In genomic region chr15:101246231-101247154, GRCm38 (mm10) we compare ENCODE assay signal across 8 mouse cellular contexts. TPM values are rescaled to one million over a fixed set of nuclear protein-coding genes. Genes with fewer than 3 reads are reported as not detected.
A peak's percentile ranks its signal among the peaks of the same experiment; 100 is the strongest.
DNase-seq lines count a peak whose midpoint lies in the region; ATAC-seq lines count a peak whose summit lies in the region.

No protein-coding gene starts in this region.

- no peaks in the 10 kb centered on the region for H3K27me3 ChIP-seq in forebrain, embryonic 11.5 days (ENCODE audit: control insufficient read depth, insufficient read depth, low read length)
- no peaks in the 10 kb centered on the region for H3K27me3 ChIP-seq in heart, embryonic 16.5 days (ENCODE audit: control insufficient read depth, insufficient read depth, low read length)
- H3K27me3 ChIP-seq in liver, embryonic 15.5 days, result peaks cover 5% of the 10 kb centered on the region; the same call in 1 of the 2 replicates
- no peaks in the 10 kb centered on the region for H3K27me3 ChIP-seq in neural tube, embryonic 12.5 days (replicated peaks)

- peak; percentile 92 for DNase-seq in CD8-positive naive resting alpha-beta T cell, adult 2 months (ENCODE audit: low read depth in 2 of 2, low spot score in 2 of 2)
- peak; percentile 92 for DNase-seq in c-Kit-positive CD71-positive TER-119-negative erythroid progenitor cells, embryonic 14.5 days (ENCODE audit: low read depth)
- peak; percentile 97 for DNase-seq in forebrain, embryonic 11.5 days (ENCODE audit: low spot score)
- DNase-seq in kidney, postnatal 36 days, result peak; percentile 97 to 99
- peak; percentile 97 for DNase-seq in telencephalon, adult 2 months (ENCODE audit: low read depth, low spot score)

- H3K36me3 ChIP-seq in forebrain, embryonic 11.5 days (ENCODE audit: control insufficient read depth, insufficient read depth, low read length), result no peaks in the 10 kb centered on the region
- H3K36me3 ChIP-seq in heart, embryonic 16.5 days (ENCODE audit: control insufficient read depth, insufficient read depth), result no peaks in the 10 kb centered on the region
- no peaks in the 10 kb centered on the region for H3K36me3 ChIP-seq in liver, embryonic 15.5 days (replicated peaks)
- H3K36me3 ChIP-seq in neural tube, embryonic 12.5 days, result no peaks in the 10 kb centered on the region

- peak overlapping the region; percentile 52 for H3K9ac ChIP-seq in forebrain, embryonic 11.5 days (ENCODE audit: low read length)
- peak overlapping the region; percentile 75 for H3K9ac ChIP-seq in heart, embryonic 16.5 days (ENCODE audit: low read length)
- H3K9ac ChIP-seq in liver, embryonic 15.5 days, result peak overlapping the region; percentile 37; the same call in 1 of the 2 replicates
- peak overlapping the region; percentile 54 for H3K9ac ChIP-seq in neural tube, embryonic 12.5 days

- 2% methylated on average over 56 of the region's 56 CpGs for WGBS in forebrain, embryonic 11.5 days
- WGBS in heart, embryonic 16.5 days, result 1% methylated on average over 56 of the region's 56 CpGs
- 2% methylated on average over 56 of the region's 56 CpGs for WGBS in liver, embryonic 15.5 days (ENCODE audit: insufficient replicate concordance)
- 2% methylated on average over 54 of the region's 56 CpGs for WGBS in neural tube, embryonic 12.5 days

- 0 out of 2 replicates have a peak overlapping the region, but pooled peaks have one; percentile 34 for H3K27ac ChIP-seq in forebrain, embryonic 11.5 days (ENCODE audit: low read depth, low read length)
- H3K27ac ChIP-seq in heart, embryonic 16.5 days (ENCODE audit: low read length), result peak overlapping the region; percentile 96
- peak overlapping the region; percentile 82 for H3K27ac ChIP-seq in liver, embryonic 15.5 days (replicated peaks)
- peak overlapping the region; percentile 46 for H3K27ac ChIP-seq in neural tube, embryonic 12.5 days

- peak overlapping the region; percentile 50 for H3K4me2 ChIP-seq in forebrain, embryonic 11.5 days (ENCODE audit: low read depth, low read length, severe bottlenecking)
- H3K4me2 ChIP-seq in heart, embryonic 16.5 days (ENCODE audit: low read depth, low read length), result peak overlapping the region; percentile 77
- H3K4me2 ChIP-seq in liver, embryonic 15.5 days, result peak overlapping the region; percentile 70
- H3K4me2 ChIP-seq in neural tube, embryonic 12.5 days (replicated peaks), result peak overlapping the region; percentile 66

- H3K4me1 ChIP-seq in forebrain, embryonic 11.5 days (replicated peaks; ENCODE audit: control insufficient read depth, insufficient read depth, low read length), result peaks cover 5% of the 10 kb centered on the region
- peaks cover 41% of the 10 kb centered on the region for H3K4me1 ChIP-seq in heart, embryonic 16.5 days (ENCODE audit: control insufficient read depth, insufficient read depth, low read length)
- H3K4me1 ChIP-seq in liver, embryonic 15.5 days (replicated peaks), result peaks cover 33% of the 10 kb centered on the region
- peaks cover 4% of the 10 kb centered on the region; the same call in 1 of the 2 replicates for H3K4me1 ChIP-seq in neural tube, embryonic 12.5 days

- H3K4me3 ChIP-seq in forebrain, embryonic 11.5 days (ENCODE audit: low read depth, low read length), result peak overlapping the region; percentile 29
- H3K4me3 ChIP-seq in heart, embryonic 16.5 days (ENCODE audit: low read length), result peak overlapping the region; percentile 49
- H3K4me3 ChIP-seq in liver, embryonic 15.5 days (replicated peaks), result peak overlapping the region; percentile 43
- H3K4me3 ChIP-seq in neural tube, embryonic 12.5 days, result peak overlapping the region; percentile 37

- ATAC-seq in forebrain, embryonic 11.5 days (replicated peaks; ENCODE audit: low FRiP score), result peak; percentile 99
- peak; percentile 94 for ATAC-seq in heart, embryonic 16.5 days (replicated peaks; ENCODE audit: extremely low read depth, insufficient read depth, low FRiP score)
- ATAC-seq in liver, embryonic 15.5 days (ENCODE audit: insufficient read depth), result peak; percentile 98
- peak; percentile 98 for ATAC-seq in neural tube, embryonic 12.5 days (ENCODE audit: low FRiP score, low read depth)

- H3K9me3 ChIP-seq in forebrain, embryonic 11.5 days (ENCODE audit: control insufficient read depth, low read length), result no peaks in the 10 kb centered on the region
- H3K9me3 ChIP-seq in heart, embryonic 16.5 days (replicated peaks; ENCODE audit: control insufficient read depth, low read length), result no peaks in the 10 kb centered on the region
- H3K9me3 ChIP-seq in liver, embryonic 15.5 days (replicated peaks), result no peaks in the 10 kb centered on the region
- H3K9me3 ChIP-seq in neural tube, embryonic 12.5 days, result no peaks in the 10 kb centered on the region

RNA-seq across cellular contexts. Expression of gene Nr4a1, which starts 7.6 kb away (rescaled TPM):
- 2.6 and 2.7 TPM in 2 replicates for polyA plus RNA-seq in forebrain, embryonic 11.5 days (2014; fragmentation: Nextera tagmentation; extraction: Ambion mirVana)
- 12.6 and 13.5 TPM in 2 replicates for polyA plus RNA-seq in heart, embryonic 16.5 days (2015; fragmentation: Nextera tagmentation; extraction: Ambion mirVana)
- 0.68 and 0.83 TPM in 2 replicates for polyA plus RNA-seq in liver, embryonic 15.5 days (2015; fragmentation: Nextera tagmentation; extraction: Ambion mirVana)
- polyA plus RNA-seq in neural tube, embryonic 12.5 days (2016; fragmentation: Nextera tagmentation; extraction: Ambion mirVana), result 6.8 and 7.5 TPM in 2 replicates

RNA-seq across cellular contexts. Expression of gene Grasp, which starts 22.5 kb away (rescaled TPM):
- polyA plus RNA-seq in forebrain, embryonic 11.5 days (2014; fragmentation: Nextera tagmentation; extraction: Ambion mirVana), result 4.6 and 5.6 TPM in 2 replicates
- polyA plus RNA-seq in heart, embryonic 16.5 days (2015; fragmentation: Nextera tagmentation; extraction: Ambion mirVana), result 3.1 and 3.4 TPM in 2 replicates
- polyA plus RNA-seq in liver, embryonic 15.5 days (2015; fragmentation: Nextera tagmentation; extraction: Ambion mirVana), result 0.37 and 0.46 TPM in 2 replicates
- 9.2 and 13.8 TPM in 2 replicates for polyA plus RNA-seq in neural tube, embryonic 12.5 days (2016; fragmentation: Nextera tagmentation; extraction: Ambion mirVana)

RNA-seq across cellular contexts. Expression of gene Atg101, which starts 37.6 kb away (rescaled TPM):
- 62.1 and 65.7 TPM in 2 replicates for polyA plus RNA-seq in forebrain, embryonic 11.5 days (2014; fragmentation: Nextera tagmentation; extraction: Ambion mirVana)
- 64.5 and 68.9 TPM in 2 replicates for polyA plus RNA-seq in heart, embryonic 16.5 days (2015; fragmentation: Nextera tagmentation; extraction: Ambion mirVana)
- polyA plus RNA-seq in liver, embryonic 15.5 days (2015; fragmentation: Nextera tagmentation; extraction: Ambion mirVana), result 25.5 and 27.3 TPM in 2 replicates
- 74.0 and 80.4 TPM in 2 replicates for polyA plus RNA-seq in neural tube, embryonic 12.5 days (2016; fragmentation: Nextera tagmentation; extraction: Ambion mirVana)

RNA-seq across cellular contexts. Expression of gene 6030408B16Rik, which starts 46.5 kb away (rescaled TPM):
- polyA plus RNA-seq in forebrain, embryonic 11.5 days (2014; fragmentation: Nextera tagmentation; extraction: Ambion mirVana), result 0.21 and 0.71 TPM in 2 replicates
- polyA plus RNA-seq in heart, embryonic 16.5 days (2015; fragmentation: Nextera tagmentation; extraction: Ambion mirVana), result 2.8 and 7.1 TPM in 2 replicates
- 0.30 and 0.81 TPM in 2 replicates for polyA plus RNA-seq in liver, embryonic 15.5 days (2015; fragmentation: Nextera tagmentation; extraction: Ambion mirVana)
- 0.13 and 0.23 TPM in 2 replicates for polyA plus RNA-seq in neural tube, embryonic 12.5 days (2016; fragmentation: Nextera tagmentation; extraction: Ambion mirVana)

Comparison
In these comparisons a context has a peak if more than half of its experiments do, and no peak if none do; other contexts are left out.
1. Peak in every context shown above with its lines: DNase-seq, ATAC-seq, H3K4me3 ChIP-seq and H3K27ac ChIP-seq.
2. H3K27ac ChIP-seq: peak in every context shown above with its lines; median percentile 96 in heart, embryonic 16.5 days; 82 in liver, embryonic 15.5 days; 46 in neural tube, embryonic 12.5 days; 34 in forebrain, embryonic 11.5 days.